Comparison of ENCODE assay signal across 15 mouse cellular contexts in genomic region chr5:75814393-75814984, GRCm38 (mm10).
DNase-seq lines count a peak whose midpoint lies in the region; ATAC-seq lines count a peak whose summit lies in the region.
"Had no signal": no experiment of that assay in that cellular context is flagged by ENCODE, and none has a peak within 500 bp of the region (broad histone marks: within the 10 kb centered on the region; RNA-seq: fewer than 3 reads in every experiment).

No protein-coding gene starts in this region.

- no peaks in the 10 kb centered on the region for H3K27me3 ChIP-seq in forebrain, embryonic 15.5 days
- H3K27me3 ChIP-seq in forebrain, embryonic 11.5 days (ENCODE audit: control insufficient read depth, insufficient read depth, low read length): no peaks in the 10 kb centered on the region
- no peaks in the 10 kb centered on the region for H3K27me3 ChIP-seq in midbrain, embryonic 11.5 days (ENCODE audit: control insufficient read depth, insufficient read depth, low read length)
- no peaks in the 10 kb centered on the region for H3K27me3 ChIP-seq in midbrain, embryonic 15.5 days (replicated peaks)
- H3K27me3 ChIP-seq: hindbrain, embryonic 12.5 days; liver, embryonic 13.5 days had no signal

- no peak for ATAC-seq in forebrain, embryonic 15.5 days (replicated peaks)
- no peak for ATAC-seq in forebrain, embryonic 11.5 days (replicated peaks; ENCODE audit: low FRiP score)
- no peak for ATAC-seq in midbrain, embryonic 11.5 days (ENCODE audit: low FRiP score)
- no peak for ATAC-seq in midbrain, embryonic 15.5 days (replicated peaks)
- ATAC-seq: CD4-positive, CD25-positive, alpha-beta regulatory T cell, adult 4 months had no signal

- 71% methylated on average over 12 of the region's 12 CpGs for whole genome bisulfite sequencing in forebrain, embryonic 15.5 days
- WGBS in forebrain, embryonic 11.5 days: 88% methylated on average over 12 of the region's 12 CpGs
- WGBS in midbrain, embryonic 11.5 days: 86% methylated on average over 12 of the region's 12 CpGs
- 90% methylated on average over 12 of the region's 12 CpGs for WGBS in midbrain, embryonic 15.5 days

- no peaks in the 10 kb centered on the region; the same call in 1 of the 2 replicates for H3K9me3 ChIP-seq in forebrain, embryonic 15.5 days
- H3K9me3 ChIP-seq in forebrain, embryonic 11.5 days (ENCODE audit: control insufficient read depth, low read length): no peaks in the 10 kb centered on the region
- H3K9me3 ChIP-seq in midbrain, embryonic 11.5 days (ENCODE audit: control insufficient read depth, low read length): no peaks in the 10 kb centered on the region
- H3K9me3 ChIP-seq in midbrain, embryonic 15.5 days: no peaks in the 10 kb centered on the region
- H3K9me3 ChIP-seq: hindbrain, embryonic 12.5 days; liver, embryonic 13.5 days had no signal

- H3K9ac ChIP-seq in forebrain, embryonic 15.5 days (replicated peaks): no peak overlapping the region
- no peak overlapping the region for H3K9ac ChIP-seq in forebrain, embryonic 11.5 days (ENCODE audit: low read length)
- H3K9ac ChIP-seq in midbrain, embryonic 11.5 days (ENCODE audit: low read length): no peak overlapping the region
- no peak overlapping the region for H3K9ac ChIP-seq in midbrain, embryonic 15.5 days
- H3K9ac ChIP-seq: hindbrain, embryonic 12.5 days; liver, embryonic 13.5 days had no signal

- H3K36me3 ChIP-seq in forebrain, embryonic 15.5 days: no peaks in the 10 kb centered on the region
- H3K36me3 ChIP-seq in forebrain, embryonic 11.5 days (ENCODE audit: control insufficient read depth, insufficient read depth, low read length): no peaks in the 10 kb centered on the region
- no peaks in the 10 kb centered on the region for H3K36me3 ChIP-seq in midbrain, embryonic 11.5 days (ENCODE audit: control insufficient read depth, insufficient read depth, low read length)
- no peaks in the 10 kb centered on the region for H3K36me3 ChIP-seq in midbrain, embryonic 15.5 days (replicated peaks)
- H3K36me3 ChIP-seq: hindbrain, embryonic 12.5 days; liver, embryonic 13.5 days had no signal

- peaks cover 5% of the 10 kb centered on the region for H3K4me1 ChIP-seq in forebrain, embryonic 15.5 days
- H3K4me1 ChIP-seq in forebrain, embryonic 11.5 days (replicated peaks; ENCODE audit: control insufficient read depth, insufficient read depth, low read length): no peaks in the 10 kb centered on the region
- no peaks in the 10 kb centered on the region for H3K4me1 ChIP-seq in midbrain, embryonic 11.5 days (ENCODE audit: control insufficient read depth, insufficient read depth, low read length)
- no peaks in the 10 kb centered on the region for H3K4me1 ChIP-seq in midbrain, embryonic 15.5 days
- H3K4me1 ChIP-seq: hindbrain, embryonic 12.5 days; liver, embryonic 13.5 days had no signal

- no peak overlapping the region for H3K4me2 ChIP-seq in forebrain, embryonic 15.5 days (replicated peaks)
- H3K4me2 ChIP-seq in forebrain, embryonic 11.5 days (ENCODE audit: low read depth, low read length, severe bottlenecking): no peak overlapping the region
- H3K4me2 ChIP-seq in midbrain, embryonic 11.5 days: no peak overlapping the region
- H3K4me2 ChIP-seq in midbrain, embryonic 15.5 days: no peak overlapping the region
- H3K4me2 ChIP-seq: hindbrain, embryonic 12.5 days; liver, embryonic 13.5 days had no signal

- no peak overlapping the region for H3K4me3 ChIP-seq in forebrain, embryonic 15.5 days
- H3K4me3 ChIP-seq in forebrain, embryonic 11.5 days (ENCODE audit: low read depth, low read length): no peak overlapping the region
- H3K4me3 ChIP-seq in midbrain, embryonic 11.5 days (ENCODE audit: low read depth, low read length): no peak overlapping the region
- H3K4me3 ChIP-seq in midbrain, embryonic 15.5 days: no peak overlapping the region
- H3K4me3 ChIP-seq: hindbrain, embryonic 12.5 days; liver, embryonic 13.5 days had no signal

- H3K27ac ChIP-seq in forebrain, embryonic 15.5 days (replicated peaks): peak overlapping the region; percentile 12; the same call in 1 of the 2 replicates
- H3K27ac ChIP-seq in forebrain, embryonic 11.5 days (ENCODE audit: low read depth, low read length): no peak overlapping the region
- H3K27ac ChIP-seq in midbrain, embryonic 11.5 days (ENCODE audit: low read depth, low read length): no peak overlapping the region
- no peak overlapping the region for H3K27ac ChIP-seq in midbrain, embryonic 15.5 days
- H3K27ac ChIP-seq: hindbrain, embryonic 12.5 days; liver, embryonic 13.5 days had no signal

- no peak for DNase-seq in forebrain, embryonic 11.5 days (ENCODE audit: low spot score)
- peak; percentile 54 for DNase-seq in midbrain, embryonic 11.5 days (ENCODE audit: low spot score, missing footprints)
- peak; percentile 18 for DNase-seq in heart, postnatal 4 days
- DNase-seq in cerebellum, adult 18-20 months: no peak
- no peak for DNase-seq in left cerebral cortex, adult 18-20 months (ENCODE audit: low spot score in 2 of 2)
- DNase-seq: cerebellum, adult 9-10 months; gastrocnemius, postnatal 10 days; liver, embryonic 13.5 days; lung, postnatal 4 days; right cerebral cortex, postnatal 14 days; thymus, postnatal 4 days had no signal

Comparison
In these comparisons a context has a peak if more than half of its experiments do, and no peak if none do; other contexts are left out.
1. DNase-seq: peak in midbrain, embryonic 11.5 days (single experiment) and heart, postnatal 4 days (single experiment); none in forebrain, embryonic 11.5 days (single experiment), cerebellum, adult 18-20 months (0 of 2) and left cerebral cortex, adult 18-20 months (0 of 2).